Mouse (Mus musculus): ENCODE measurements around the gene Clnk. TPM values are rescaled to one million over a fixed set of nuclear protein-coding genes. Genes with fewer than 3 reads are reported as not detected.

Clnk gene
- polyA plus RNA-seq, 1 experiment from 2014 or later, result not detected

- in situ Hi-C loops (cut with MboI; ENCODE audit: low pct_unique_long_range_greater_than_20kb), result no loop called here
- no peak for ATAC-seq
- no peaks in the 10 kb centered on the region for H3K27me3 ChIP-seq
- DNase-seq (ENCODE audit: low read depth, low spot score), result no peak
- CTCF ChIA-PET, result interaction anchor here (1.0 to 2.2 kb wide), 3 partner anchors 10 to 13 kb away, joined by 3 to 6 read pairs (median 4); no protein-coding TSS in a partner anchor
- TF ChIP-seq CTCF (IDR thresholded peaks at IDR 0.05), result no peak
- POLR2A ChIA-PET, result interaction anchor here (0.6 kb wide), 1 partner anchor 44 kb away, joined by 4 read pairs; no protein-coding TSS in a partner anchor
Measured at GRCm38 (mm10) chr5:38812916-38813315, 63.7 kb downstream of the Clnk start.

DNA sequence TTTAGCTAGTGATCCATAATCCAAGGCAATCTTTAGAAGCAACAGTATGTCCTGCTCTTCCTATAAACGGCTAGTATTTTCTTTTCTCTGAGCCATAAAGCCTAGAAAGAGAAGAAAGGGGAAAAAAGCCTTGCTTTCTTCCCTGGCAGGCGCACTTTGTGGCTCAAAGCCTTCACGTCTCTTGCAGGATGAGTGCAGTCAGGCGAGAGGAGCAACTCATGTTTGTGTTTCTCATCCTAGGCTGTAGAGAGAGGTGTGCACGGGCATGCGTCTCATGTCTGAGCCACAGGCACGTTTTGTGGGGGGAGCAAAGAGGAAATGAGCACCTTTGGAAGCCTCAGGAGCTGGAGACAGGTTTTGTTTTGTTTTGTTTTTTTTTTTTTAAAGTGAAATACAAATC, 64.2 kb downstream of the Clnk start:
- DNase-seq (ENCODE audit: low read depth, low spot score) (no peak), ATAC-seq (peak; percentile 61)
- POLR2A ChIA-PET, result interaction anchor here (0.6 to 0.8 kb wide), 2 partner anchors 47 to 64 kb away, joined by 3 read pairs; partner anchors contain the start of gene Clnk
- CTCF ChIA-PET, result interaction anchor here (1.0 kb wide), 1 partner anchor 16 kb away, joined by 3 read pairs; no protein-coding TSS in a partner anchor
- in situ Hi-C loops (cut with MboI; ENCODE audit: low pct_unique_long_range_greater_than_20kb), result no loop called here
- no peaks in the 10 kb centered on the region for H3K27me3 ChIP-seq
- no peak for TF ChIP-seq CTCF (IDR thresholded peaks at IDR 0.05)

GRCm38 (mm10) chr5:38798910-38799309, 77.7 kb downstream of the Clnk start:
- POLR2A ChIA-PET, result no interaction called here
- in situ Hi-C loops (cut with MboI; ENCODE audit: low pct_unique_long_range_greater_than_20kb), result no loop called here
- no peak for DNase-seq (ENCODE audit: low read depth, low spot score)

GRCm38 (mm10) chr5:38795139-38795538, 81.5 kb downstream of the Clnk start:
- no peak for TF ChIP-seq CTCF (IDR thresholded peaks at IDR 0.05)
- in situ Hi-C loops (cut with MboI; ENCODE audit: low pct_unique_long_range_greater_than_20kb), result no loop called here
- no peak for DNase-seq (ENCODE audit: low read depth, low spot score)
- ChIA-PET POLR2A (interaction anchor here (0.7 kb wide), 1 partner anchor 110 kb away, joined by 3 read pairs; no protein-coding TSS in a partner anchor), CTCF (interaction anchor here (1.1 kb wide), 1 partner anchor 9 kb away, joined by 3 read pairs; no protein-coding TSS in a partner anchor)
- ATAC-seq, result no peak
- H3K27me3 ChIP-seq, result no peaks in the 10 kb centered on the region

More at GRCm38 (mm10) chr5:38798910-38799309, 77.7 kb downstream of the Clnk start:
- CTCF ChIA-PET, result interaction anchor here (1.0 to 2.1 kb wide), 2 partner anchors 11 to 44 kb away, joined by 3 to 7 read pairs; no protein-coding TSS in a partner anchor
- no peaks in the 10 kb centered on the region for H3K27me3 ChIP-seq
- no peak for ATAC-seq
- TF ChIP-seq CTCF (IDR thresholded peaks at IDR 0.05), result no peak

GRCm38 (mm10) chr5:38791116-38791515, 85.5 kb downstream of the Clnk start:
- H3K27me3 ChIP-seq, result no peaks in the 10 kb centered on the region
- POLR2A ChIA-PET, result no interaction called here
- ATAC-seq, result no peak

GRCm38 (mm10) chr5:38788820-38789219, 87.8 kb downstream of the Clnk start:
- CTCF ChIA-PET, result interaction anchor here (1.4 kb wide), 1 partner anchor 11 kb away, joined by 7 read pairs; no protein-coding TSS in a partner anchor
- in situ Hi-C loops (cut with MboI; ENCODE audit: low pct_unique_long_range_greater_than_20kb), result loop anchor here (5.0 to 10.0 kb wide), 3 partner anchors 426 to 1173 kb away; no protein-coding TSS in a partner anchor

More at GRCm38 (mm10) chr5:38791116-38791515, 85.5 kb downstream of the Clnk start:
- CTCF ChIA-PET, result interaction anchor here (1.0 kb wide), 1 partner anchor 12 kb away, joined by 4 read pairs; no protein-coding TSS in a partner anchor
- no peak for DNase-seq (ENCODE audit: low read depth, low spot score)
- no peak for TF ChIP-seq CTCF (IDR thresholded peaks at IDR 0.05)
- in situ Hi-C loops (cut with MboI; ENCODE audit: low pct_unique_long_range_greater_than_20kb), result no loop called here

DNA sequence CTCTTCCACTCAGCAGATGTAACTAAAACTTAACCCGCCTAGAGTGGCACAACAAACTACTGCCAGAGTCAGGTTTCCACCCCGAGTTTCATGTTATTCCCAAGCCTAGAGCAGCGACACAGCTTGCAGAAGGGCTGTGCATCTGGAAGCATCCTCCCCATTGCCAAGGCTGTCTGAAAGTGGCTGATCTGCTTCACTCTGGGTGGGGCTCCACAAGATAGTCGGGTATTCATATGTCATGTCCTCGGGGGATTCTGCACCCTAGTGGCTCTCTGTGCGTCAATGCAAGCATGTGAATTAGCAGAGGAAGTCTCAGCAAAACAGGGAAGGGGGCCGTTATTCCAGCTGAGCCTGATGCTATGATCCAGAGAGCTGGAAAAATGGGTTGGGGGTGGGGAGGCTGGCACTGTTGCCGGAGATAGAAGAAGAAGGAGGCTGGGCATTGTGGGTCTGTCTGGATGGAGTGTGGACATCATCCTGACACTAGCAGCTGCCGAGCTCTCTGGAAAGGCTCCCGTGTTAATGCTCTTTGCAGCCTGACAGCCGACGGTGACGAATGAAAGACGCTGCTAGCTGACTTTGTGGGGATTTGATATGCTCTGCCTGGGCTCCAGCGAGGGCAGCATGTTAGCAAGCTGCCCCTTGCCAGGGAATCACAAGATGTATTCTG, 88.6 kb downstream of the Clnk start:
- POLR2A ChIA-PET, result no interaction called here

More at GRCm38 (mm10) chr5:38788820-38789219, 87.8 kb downstream of the Clnk start:
- POLR2A ChIA-PET, result no interaction called here
- no peak for TF ChIP-seq CTCF (IDR thresholded peaks at IDR 0.05)
- ATAC-seq (no peak), DNase-seq (ENCODE audit: low read depth, low spot score) (no peak)
- H3K27me3 ChIP-seq, result no peaks in the 10 kb centered on the region

DNA sequence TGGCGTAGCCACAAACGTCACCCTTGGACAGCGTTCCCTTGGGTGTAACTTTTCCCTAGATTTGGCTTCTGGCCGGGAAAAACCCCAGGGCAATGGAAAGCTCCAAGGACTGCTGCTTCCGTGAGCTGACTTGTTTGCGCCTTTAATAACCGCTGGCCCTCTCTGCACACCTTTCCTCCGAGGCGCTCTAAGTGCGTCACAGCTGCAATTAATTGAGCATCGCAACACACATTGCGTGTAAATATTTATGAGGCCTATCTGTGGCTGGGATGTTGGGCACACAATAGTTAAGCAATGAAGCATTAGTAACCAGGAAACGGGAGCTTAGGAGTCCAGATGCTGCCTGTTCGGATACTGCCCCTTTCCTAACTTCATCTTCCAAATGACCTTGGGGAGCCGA, 90.5 kb downstream of the Clnk start:
- no peaks in the 10 kb centered on the region for H3K27me3 ChIP-seq
- in situ Hi-C loops (cut with MboI; ENCODE audit: low pct_unique_long_range_greater_than_20kb), result loop anchor here (5.0 to 10.0 kb wide), 3 partner anchors 429 to 1176 kb away; no protein-coding TSS in a partner anchor
- POLR2A ChIA-PET, result no interaction called here
- CTCF ChIA-PET, result interaction anchor here (0.9 to 1.1 kb wide), 2 partner anchors 9 to 859 kb away, joined by 3 to 4 read pairs; no protein-coding TSS in a partner anchor
- no peak for TF ChIP-seq CTCF (IDR thresholded peaks at IDR 0.05)
- ATAC-seq (peak; percentile 70), DNase-seq (ENCODE audit: low read depth, low spot score) (no peak)

More for the DNA sequence above, 88.6 kb downstream of the Clnk start:
- ATAC-seq (no peak), DNase-seq (ENCODE audit: low read depth, low spot score) (no peak)
- TF ChIP-seq CTCF (IDR thresholded peaks at IDR 0.05), result no peak
- H3K27me3 ChIP-seq, result no peaks in the 10 kb centered on the region
- in situ Hi-C loops (cut with MboI; ENCODE audit: low pct_unique_long_range_greater_than_20kb), result loop anchor here (5.0 to 10.0 kb wide), 3 partner anchors 427 to 1174 kb away; no protein-coding TSS in a partner anchor
- CTCF ChIA-PET, result interaction anchor here (1.4 kb wide), 1 partner anchor 12 kb away, joined by 7 read pairs; no protein-coding TSS in a partner anchor

DNA sequence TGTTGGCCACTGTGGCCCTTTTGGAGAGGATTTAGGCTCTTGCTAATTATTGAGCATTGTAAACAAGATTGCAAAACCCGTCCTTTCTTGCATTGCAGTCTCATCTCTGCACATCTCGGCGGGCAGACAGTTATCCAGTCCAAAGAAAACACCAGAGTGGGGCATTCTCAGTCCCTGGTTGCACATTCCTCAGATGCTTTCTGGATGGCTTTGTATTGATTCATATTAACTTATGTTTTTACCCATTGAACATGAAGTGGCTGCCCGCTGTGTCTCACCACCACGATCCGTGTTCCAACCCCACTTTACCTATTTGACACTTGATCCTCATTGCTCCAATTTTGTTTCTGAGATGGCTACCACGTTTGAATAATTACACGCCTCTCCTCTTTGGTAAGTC, 90.9 kb downstream of the Clnk start:
- peak; percentile 48 for DNase-seq (ENCODE audit: low read depth, low spot score)
- in situ Hi-C loops (cut with MboI; ENCODE audit: low pct_unique_long_range_greater_than_20kb), result loop anchor here (5.0 to 10.0 kb wide), 3 partner anchors 429 to 1177 kb away; no protein-coding TSS in a partner anchor
- no peak for TF ChIP-seq CTCF (IDR thresholded peaks at IDR 0.05)
- ChIA-PET CTCF (interaction anchor here (0.9 to 1.7 kb wide), 3 partner anchors 10 to 860 kb away, joined by 3 to 4 read pairs (median 3); no protein-coding TSS in a partner anchor), POLR2A (no interaction called here)
- no peaks in the 10 kb centered on the region for H3K27me3 ChIP-seq
- ATAC-seq, result peak; percentile 78

- peak; percentile 97 for TF ChIP-seq CTCF (IDR thresholded peaks at IDR 0.05)
- CTCF ChIA-PET, result interaction anchor here (0.9 to 1.9 kb wide), 3 partner anchors 19 to 861 kb away, joined by 3 to 7 read pairs (median 4); no protein-coding TSS in a partner anchor
- ATAC-seq, result no peak
- POLR2A ChIA-PET, result no interaction called here
- H3K27me3 ChIP-seq, result no peaks in the 10 kb centered on the region
- peak; percentile 22 for DNase-seq (ENCODE audit: low read depth, low spot score)
- in situ Hi-C loops (cut with MboI; ENCODE audit: low pct_unique_long_range_greater_than_20kb), result loop anchor here (10.0 kb wide), 1 partner anchor 433 kb away; no protein-coding TSS in a partner anchor
Measured at GRCm38 (mm10) chr5:38781813-38782212, 94.8 kb downstream of the Clnk start.
